Mouse (Mus musculus) CH12.LX (cell line): ENCODE measurements around the gene Plekha5. TPM values are rescaled to one million over a fixed set of nuclear protein-coding genes. Genes with fewer than 3 reads are reported as not detected.
A peak's percentile ranks its signal among the peaks of the same experiment; 100 is the strongest.
"Not testable (repeated sequence)": the region's sequence is repeated elsewhere in the genome, so short reads cannot be mapped to it uniquely, and the experiment has no call there.

Source experiments
- DNase-seq: peaks from one replicate; pipeline ENCODE4 v3.0.0-alpha.2; 2013; ENCODE audit errors: extremely low read depth
- H3K27ac ChIP-seq: 2 replicates; pipeline ENCODE4 v1.5.1; 2012; ENCODE audit warnings: low read depth, mild to moderate bottlenecking, control low read depth, moderate library complexity; ENCODE audit not compliant: insufficient read depth
- H3K27me3 ChIP-seq: replicated peaks from 2 replicates; pipeline ENCODE3; 2012; ENCODE audit warnings: inconsistent platforms
- H3K36me3 ChIP-seq, 2 experiments: replicated peaks in 1 of 2; 2 replicates each; pipeline versions ENCODE3 to v1.6.1; 2012; ENCODE audit warnings: inconsistent platforms in 1 of 2, low read length in 1 of 2, mild to moderate bottlenecking in 1 of 2, mixed read lengths in 1 of 2, moderate library complexity in 1 of 2; ENCODE audit not compliant: control insufficient read depth in 1 of 2, insufficient read depth in 1 of 2
- H3K4me1 ChIP-seq, 2 experiments: 2 replicates each; pipeline ENCODE4 v1.6.1; 2012; ENCODE audit warnings: inconsistent platforms in 1 of 2, moderate library complexity in 1 of 2; ENCODE audit not compliant: insufficient read depth in 2 of 2, control insufficient read depth in 1 of 2
- H3K4me2 ChIP-seq: 2 replicates; pipeline ENCODE4 v1.6.1; 2012; ENCODE audit warnings: low read depth, mild to moderate bottlenecking, control low read depth; ENCODE audit not compliant: poor library complexity, insufficient read depth, severe bottlenecking
- H3K4me3 ChIP-seq, 3 experiments: fragments of 150-350 bp in 1 of 3; sonication (generic) in 1 of 3; replicated peaks in 1 of 3; 2 replicates each; pipeline versions ENCODE3 to v1.5.1; 2011 to 2012; ENCODE audit warnings: low read depth in 2 of 3, low read length in 2 of 3, mild to moderate bottlenecking in 2 of 3, moderate library complexity in 2 of 3, control low read depth in 1 of 3, improper control_type of control experiment in 1 of 3, inconsistent platforms in 1 of 3, mixed read lengths in 1 of 3; ENCODE audit not compliant: poor library complexity in 1 of 3
- H3K79me2 ChIP-seq: replicated peaks from 2 replicates; pipeline ENCODE4 v1.6.1; 2012; ENCODE audit warnings: mild to moderate bottlenecking, moderate library complexity; ENCODE audit not compliant: control insufficient read depth, poor library complexity, insufficient read depth, severe bottlenecking; ENCODE audit errors: extremely low read depth
- H3K9ac ChIP-seq: 2 replicates; pipeline ENCODE4 v1.6.1; 2012; ENCODE audit warnings: low read depth, mild to moderate bottlenecking, control low read depth, moderate library complexity; ENCODE audit not compliant: insufficient read depth
- H3K9me3 ChIP-seq: replicated peaks from 2 replicates; pipeline ENCODE3; 2012; ENCODE audit warnings: low read length, inconsistent platforms, mixed read lengths
- BHLHE40 ChIP-seq: IDR thresholded peaks from 2 replicates; pipeline ENCODE4 v1.6.1; 2011; ENCODE audit warnings: mild to moderate bottlenecking, low read depth, low read length, improper control_type of control experiment
- CHD2 ChIP-seq: IDR thresholded peaks from 2 replicates; pipeline ENCODE4 v1.6.1; 2011; ENCODE audit warnings: low read length, improper control_type of control experiment
- CTCF ChIP-seq, 2 experiments: IDR thresholded peaks in 1 of 2; conservative IDR thresholded peaks in 1 of 2; 2 replicates each; pipeline ENCODE4 v1.5.1; 2011 to 2012; ENCODE audit warnings: low read depth in 2 of 2, low read length in 2 of 2, improper control_type of control experiment in 1 of 2, inconsistent platforms in 1 of 2, mild to moderate bottlenecking in 1 of 2, moderate library complexity in 1 of 2
- E2F4 ChIP-seq: IDR thresholded peaks from 2 replicates; pipeline ENCODE4 v1.6.1; 2011; ENCODE audit warnings: low read depth, low read length, improper control_type of control experiment; ENCODE audit not compliant: insufficient replicate concordance
- ELF1 ChIP-seq: IDR thresholded peaks from 2 replicates; pipeline ENCODE4 v1.6.1; 2014; ENCODE audit warnings: low read depth, mild to moderate bottlenecking, inconsistent platforms, low read length, improper control_type of control experiment
- EP300 ChIP-seq: IDR thresholded peaks from 2 replicates; pipeline ENCODE4 v1.6.1; 2011; ENCODE audit warnings: low read length, improper control_type of control experiment
- HCFC1 ChIP-seq: IDR thresholded peaks from 2 replicates; pipeline ENCODE4 v1.6.1; 2012; ENCODE audit warnings: low read depth, mild to moderate bottlenecking, inconsistent platforms, low read length, improper control_type of control experiment
- KAT2A ChIP-seq: IDR thresholded peaks from 2 replicates; pipeline ENCODE4 v1.6.1; 2012; ENCODE audit warnings: low read length, improper control_type of control experiment, inconsistent platforms; ENCODE audit not compliant: insufficient replicate concordance
- MAFK ChIP-seq: IDR thresholded peaks from 2 replicates; pipeline ENCODE4 v1.6.1; 2011; ENCODE audit warnings: low read length, improper control_type of control experiment; ENCODE audit not compliant: insufficient replicate concordance
- MAZ ChIP-seq: IDR thresholded peaks from 2 replicates; pipeline ENCODE4 v1.6.1; 2012; ENCODE audit warnings: low read depth, mild to moderate bottlenecking, inconsistent platforms, low read length, improper control_type of control experiment, moderate library complexity
- MXI1 ChIP-seq: IDR thresholded peaks from 2 replicates; pipeline ENCODE4 v1.6.1; 2011; ENCODE audit warnings: mild to moderate bottlenecking, low read depth, low read length, improper control_type of control experiment
- MYC ChIP-seq: IDR thresholded peaks from 2 replicates; pipeline ENCODE4 v1.6.1; 2011; ENCODE audit warnings: low read depth, mild to moderate bottlenecking, improper control_type of control experiment, low read length
- NELFE ChIP-seq: IDR thresholded peaks from 2 replicates; pipeline ENCODE4 v1.6.1; 2011; ENCODE audit warnings: low read depth, low read length, improper control_type of control experiment
- NRF1 ChIP-seq: IDR thresholded peaks from 2 replicates; pipeline ENCODE4 v1.6.1; 2014; ENCODE audit warnings: low read depth, mild to moderate bottlenecking, inconsistent platforms, low read length, improper control_type of control experiment, moderate library complexity
- PAX5 ChIP-seq: IDR thresholded peaks from 2 replicates; pipeline ENCODE4 v1.6.1; 2012; ENCODE audit warnings: low read length, inconsistent platforms, mixed read lengths
- POLR2A ChIP-seq: IDR thresholded peaks from 2 replicates; pipeline ENCODE4 v1.6.1; 2011; ENCODE audit warnings: low read depth, mild to moderate bottlenecking, improper control_type of control experiment, low read length
- RAD21 ChIP-seq: IDR thresholded peaks from 2 replicates; pipeline ENCODE4 v1.6.1; 2011; ENCODE audit warnings: low read depth, mild to moderate bottlenecking, low read length, improper control_type of control experiment, moderate library complexity
- RCOR1 ChIP-seq: conservative IDR thresholded peaks from 2 replicates; pipeline ENCODE4 v1.6.1; 2012; ENCODE audit warnings: low read depth, mild to moderate bottlenecking, inconsistent platforms, low read length, improper control_type of control experiment
- SIN3A ChIP-seq: IDR thresholded peaks from 2 replicates; pipeline ENCODE4 v1.6.1; 2012; ENCODE audit warnings: low read length, improper control_type of control experiment, inconsistent platforms
- SMC3 ChIP-seq: IDR thresholded peaks from 2 replicates; pipeline ENCODE4 v1.6.1; 2011; ENCODE audit warnings: low read depth, low read length, improper control_type of control experiment
- TBP ChIP-seq: conservative IDR thresholded peaks from 2 replicates; pipeline ENCODE4 v1.6.1; 2011; ENCODE audit warnings: low read depth, low read length, improper control_type of control experiment
- USF1 ChIP-seq: IDR thresholded peaks from 2 replicates; pipeline ENCODE4 v1.6.1; 2014; ENCODE audit warnings: low read depth, mild to moderate bottlenecking, inconsistent platforms, low read length, improper control_type of control experiment
- ZNF384 ChIP-seq: IDR thresholded peaks from 2 replicates; pipeline ENCODE4 v1.6.1; 2012; ENCODE audit warnings: low read depth, low read length, improper control_type of control experiment, inconsistent platforms
- dilution Hi-C: fragments of 300-500 bp; cut with MboI; formaldehyde crosslinking; loops from 2 replicates; pipeline ENCODE4 v1.14.3; 2020; ENCODE audit warnings: low sequenced_read_pairs; ENCODE audit not compliant: extremely low pct_unique_long_range_greater_than_20kb, extremely low pct_ligation_motif_present
- in situ Hi-C: fragments of 300-500 bp; cut with MboI; formaldehyde crosslinking; loops from 3 replicates; pipeline ENCODE4 v1.14.3; 2019; ENCODE audit warnings: low sequenced_read_pairs, low pct_ligation_motif_present, low pct_unique_long_range_greater_than_20kb, mixed read lengths
- polyA plus RNA-seq: library from polyadenylated mRNA; unstranded; fragments of >175 nt; gene quantifications from 2 replicates; pipeline ENCODE4 v1.2.1, GENCODE M21; 2012; ENCODE audit warnings: low read depth; ENCODE audit not compliant: insufficient read length
- total RNA-seq, 2 experiments: library from RNA; depleted of rRNA; stranded (reverse); fragments of 300-350 nt in 1 of 2; fragments of >200 nt in 1 of 2; gene quantifications; 2 replicates each; pipeline ENCODE4 v1.2.3; 2012 to 2014

Plekha5 gene
- total and polyA plus RNA-seq, 3 experiments: 0.12 to 0.38 (median 0.27) TPM

- DNase-seq: peak; percentile 37
- H3K4me3 ChIP-seq, H3K4me1 ChIP-seq, H3K4me2 ChIP-seq, H3K9me3 ChIP-seq, H3K36me3 ChIP-seq, H3K27me3 ChIP-seq, dilution Hi-C loops, H3K27ac ChIP-seq, H3K79me2 ChIP-seq, H3K9ac ChIP-seq, in situ Hi-C loops: not testable (repeated sequence)
- TF ChIP-seq CTCF (conservative IDR thresholded peaks at IDR 0.05 in 1 of 2, IDR thresholded peaks at IDR 0.05 in 1 of 2; ENCODE audit: low read depth in 2 of 2, low read length in 2 of 2) (peak in 1 of 2 experiments; percentile 41; a peak in 1 of 4 replicates), ZNF384 (peak; percentile 87), SMC3 (peak; percentile 15; the same call in 1 of the 2 replicates), MYC (0 out of 2 replicates have a peak, but pooled peaks have one; percentile 33), RAD21 (peak; percentile 14)
Observed at GRCm38 (mm10) chr6:140600671-140601070, 176.8 kb downstream of the Plekha5 start.

- H3K4me3 ChIP-seq: no peak overlapping the region
- no peak overlapping the region for H3K4me2 ChIP-seq
- DNase-seq: no peak
- no peaks in the 10 kb centered on the region for H3K36me3 ChIP-seq
- in situ Hi-C loops: no loop called here
- H3K9me3 ChIP-seq: no peaks in the 10 kb centered on the region
- no peaks in the 10 kb centered on the region for H3K27me3 ChIP-seq
- TF ChIP-seq MYC (no peak), PAX5 (no peak), NELFE (no peak), SMC3 (no peak), CTCF (conservative IDR thresholded peaks at IDR 0.05 in 1 of 2, IDR thresholded peaks at IDR 0.05 in 1 of 2; ENCODE audit: low read depth in 2 of 2, low read length in 2 of 2) (no peak), USF1 (no peak), CHD2 (no peak), MXI1 (no peak), MAZ (no peak), ZNF384 (no peak), HCFC1 (no peak)
- dilution Hi-C loops: no loop called here
- peaks cover 2 to 3% of the 10 kb centered on the region in 2 experiments; a peak in 3 of 4 replicates for H3K4me1 ChIP-seq
- H3K9ac ChIP-seq: no peak overlapping the region
- no peak overlapping the region for H3K27ac ChIP-seq
- no peaks in the 10 kb centered on the region for H3K79me2 ChIP-seq
Observed at GRCm38 (mm10) chr6:140601175-140601574, 177.3 kb downstream of the Plekha5 start.

- Histone ChIP-seq H3K36me3 (no peaks in the 10 kb centered on the region), H3K27ac (no peak overlapping the region), H3K4me1 (no peaks in the 10 kb centered on the region), H3K9ac (no peak overlapping the region), H3K4me3 (no peak overlapping the region), H3K4me2 (no peak overlapping the region), H3K27me3 (no peaks in the 10 kb centered on the region), H3K79me2 (no peaks in the 10 kb centered on the region), H3K9me3 (no peaks in the 10 kb centered on the region)
- DNase-seq: no peak
- TF ChIP-seq MAZ (no peak), MAFK (no peak), EP300 (no peak), SIN3A (no peak), PAX5 (no peak), NRF1 (no peak), RCOR1 (no peak), ELF1 (no peak), MXI1 (no peak), E2F4 (no peak), RAD21 (no peak), KAT2A (no peak), TBP (no peak), MYC (no peak), POLR2A (no peak), ZNF384 (no peak), BHLHE40 (no peak)
- dilution Hi-C loops: no loop called here
- in situ Hi-C loops: no loop called here
Observed at GRCm38 (mm10) chr6:140603228-140603944, 179.5 kb downstream of the Plekha5 start.
